Mouse (Mus musculus): ENCODE data around the gene Hmgcs1. TPM values are rescaled to one million over a fixed set of nuclear protein-coding genes. Genes with fewer than 3 reads are reported as not detected.

The Hmgcs1 gene
- polyA plus RNA-seq, 1 experiment from 2014 or later = 403 TPM

Other genes starting within 250 kb of the Hmgcs1 start
- 81.3 and 90.4 TPM in 2 replicates for gene 4833420G17Rik, start 227.6 kb upstream of the Hmgcs1 start, polyA plus RNA-seq (2014; fragmentation: Nextera tagmentation; extraction: Ambion mirVana)
- 2.5 and 2.8 TPM in 2 replicates for gene Tmem267, start 202.3 kb upstream of the Hmgcs1 start, polyA plus RNA-seq (2014; fragmentation: Nextera tagmentation; extraction: Ambion mirVana)
- 1.2 TPM in 2 replicates for gene 3110070M22Rik, start 202.0 kb upstream of the Hmgcs1 start, polyA plus RNA-seq (2014; fragmentation: Nextera tagmentation; extraction: Ambion mirVana)
- 0.19 and 0.41 TPM in 2 replicates for gene Ccl28, start 66.6 kb upstream of the Hmgcs1 start, polyA plus RNA-seq (2014; fragmentation: Nextera tagmentation; extraction: Ambion mirVana)
- 4.9 and 5.8 TPM in 2 replicates for gene Nim1k, start 65.5 kb downstream of the Hmgcs1 start, polyA plus RNA-seq (2014; fragmentation: Nextera tagmentation; extraction: Ambion mirVana)
- gene Zfp131, start 100.5 kb downstream of the Hmgcs1 start, polyA plus RNA-seq (2014; fragmentation: Nextera tagmentation; extraction: Ambion mirVana) = 49.2 and 50.7 TPM in 2 replicates
- gene AF067063, start 139.8 kb downstream of the Hmgcs1 start, polyA plus RNA-seq (2014; fragmentation: Nextera tagmentation; extraction: Ambion mirVana) = not detected in 2 replicates
- gene D13Ertd608e, start 145.6 kb downstream of the Hmgcs1 start, polyA plus RNA-seq (2014; fragmentation: Nextera tagmentation; extraction: Ambion mirVana) = not detected in 2 replicates
- not detected in 2 replicates for gene Tcstv1, start 204.4 kb downstream of the Hmgcs1 start, polyA plus RNA-seq (2014; fragmentation: Nextera tagmentation; extraction: Ambion mirVana)
- gene Gm21761, start 238.9 kb downstream of the Hmgcs1 start, polyA plus RNA-seq (2014; fragmentation: Nextera tagmentation; extraction: Ambion mirVana) = not detected in 2 replicates